Mouse (Mus musculus): ENCODE measurements around the gene Mroh3. TPM values are rescaled to one million over a fixed set of nuclear protein-coding genes. Genes with fewer than 3 reads are reported as not detected.

The Mroh3 gene
- not detected for total RNA-seq (2021)
- long read RNA-seq, experiment 1: 0 reads
- long read RNA-seq, experiment 2: 0 reads

DNA sequence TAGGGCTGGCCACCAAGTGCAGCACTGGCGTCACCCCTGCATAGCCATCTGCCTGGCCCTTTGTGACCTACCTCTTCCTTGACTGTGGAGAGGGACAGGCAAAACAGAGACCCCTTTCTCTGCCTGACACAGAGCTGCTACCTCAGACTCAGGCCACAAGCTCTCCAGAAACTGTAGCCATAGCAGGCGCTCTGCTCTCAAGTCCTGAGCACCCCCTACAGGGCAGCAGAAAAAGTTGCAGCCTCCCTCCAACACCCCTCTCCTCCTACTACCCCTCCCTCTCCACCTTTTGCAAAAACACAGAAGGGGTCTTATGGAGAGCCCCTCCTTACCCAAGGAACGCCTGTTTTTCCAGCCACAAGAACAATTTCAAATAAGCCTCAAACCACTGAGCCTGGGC lies at the start of gene Mroh3:
Gene Mroh3 (minus strand): TSS at position 26 of the 400 bp plus-strand sequence.
- DNase-seq (ENCODE audit: low spot score in 2 of 2): no peak

DNA sequence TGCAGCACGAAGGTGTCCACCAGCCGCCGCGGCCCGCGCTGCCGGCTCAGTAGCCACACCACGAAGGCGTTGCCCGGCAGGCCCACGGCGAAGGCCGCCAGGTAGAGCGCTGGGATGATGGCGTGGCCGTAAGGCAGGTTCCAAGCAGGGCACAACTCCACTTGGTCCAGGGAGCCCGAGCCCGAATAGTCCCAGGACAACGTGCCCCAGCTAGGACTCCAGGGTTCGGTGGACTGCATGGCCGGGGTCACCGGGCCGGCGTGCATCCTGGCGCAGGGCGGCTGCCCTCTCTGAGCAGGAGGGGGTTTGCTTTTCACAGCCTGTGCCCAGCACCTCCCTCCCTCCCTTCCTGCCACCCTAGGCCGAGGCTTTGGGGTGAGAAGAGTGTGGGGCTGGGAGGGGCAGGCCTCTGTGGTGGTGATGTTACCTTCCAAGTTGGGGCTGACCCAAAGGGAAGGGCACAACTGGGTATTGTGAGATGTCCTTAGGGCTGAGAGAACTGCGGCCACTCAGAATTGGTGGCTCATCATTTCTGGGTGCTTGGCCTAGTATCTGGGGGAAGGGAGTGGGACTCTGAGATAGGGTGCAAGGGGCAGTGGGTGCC lies 48.1 kb upstream of the Mroh3 start, which contains the start of gene Gpr25:
Gene Gpr25 (minus strand): TSS at position 239 of the 604 bp plus-strand sequence.
- DNase-seq (ENCODE audit: low spot score in 2 of 2): no peak

DNA sequence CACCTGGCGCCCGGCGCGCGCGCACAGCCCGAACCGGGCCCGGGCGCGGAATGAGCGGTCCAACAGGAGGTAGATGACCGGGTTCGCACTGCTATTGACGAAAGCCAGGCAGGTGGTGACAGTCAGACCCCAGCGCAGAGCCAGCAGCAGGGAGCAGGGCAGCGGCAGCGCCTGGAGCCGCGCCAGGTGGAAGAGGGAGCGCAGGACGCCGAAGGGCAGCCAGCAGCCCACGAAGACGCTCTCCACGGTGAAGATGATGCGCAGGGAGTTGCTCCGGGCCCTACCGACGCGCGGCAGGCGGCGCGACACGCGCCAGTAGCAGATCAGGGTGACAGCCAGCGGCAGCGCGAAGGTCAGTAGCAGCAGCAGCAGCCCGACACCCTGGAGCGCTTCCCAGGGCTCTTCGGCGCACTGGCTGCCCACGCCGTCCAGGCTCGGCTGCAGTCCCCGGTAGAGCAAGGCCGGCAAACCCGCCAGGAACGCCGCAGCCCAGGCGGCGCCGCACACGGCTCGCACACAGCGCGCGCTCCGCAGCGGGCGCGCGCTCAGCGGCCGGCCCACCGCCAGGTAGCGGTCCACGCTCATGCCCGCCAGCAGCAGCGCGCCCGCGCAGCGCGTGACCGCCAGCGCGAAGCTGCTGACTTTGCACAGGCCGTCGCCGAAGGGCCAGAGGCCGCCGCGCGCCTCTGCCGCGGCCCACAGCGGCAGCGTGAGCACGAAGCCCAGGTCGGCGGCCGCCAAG lies 47.4 kb upstream of the Mroh3 start:
- peak; percentile 34 to 40 for DNase-seq (ENCODE audit: low spot score in 2 of 2)

DNA sequence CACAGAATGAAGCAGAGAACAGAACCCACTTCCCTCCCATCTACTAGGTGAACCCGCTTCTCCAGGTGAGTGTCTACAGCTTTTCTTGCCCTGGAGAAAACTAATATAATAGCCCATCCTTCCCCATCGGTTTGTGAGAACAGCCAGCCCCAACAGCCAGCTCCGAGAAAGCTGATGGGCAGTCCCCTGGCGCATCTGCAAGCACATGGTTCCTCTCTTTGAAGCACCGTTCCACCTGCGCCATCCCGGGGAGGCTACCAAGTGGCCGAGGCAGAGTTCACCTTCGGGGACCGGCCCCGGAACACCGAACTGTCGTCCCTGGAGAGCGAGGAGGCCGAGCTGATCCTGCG lies 46.9 kb upstream of the Mroh3 start:
- DNase-seq (ENCODE audit: low spot score in 2 of 2): no peak

DNA sequence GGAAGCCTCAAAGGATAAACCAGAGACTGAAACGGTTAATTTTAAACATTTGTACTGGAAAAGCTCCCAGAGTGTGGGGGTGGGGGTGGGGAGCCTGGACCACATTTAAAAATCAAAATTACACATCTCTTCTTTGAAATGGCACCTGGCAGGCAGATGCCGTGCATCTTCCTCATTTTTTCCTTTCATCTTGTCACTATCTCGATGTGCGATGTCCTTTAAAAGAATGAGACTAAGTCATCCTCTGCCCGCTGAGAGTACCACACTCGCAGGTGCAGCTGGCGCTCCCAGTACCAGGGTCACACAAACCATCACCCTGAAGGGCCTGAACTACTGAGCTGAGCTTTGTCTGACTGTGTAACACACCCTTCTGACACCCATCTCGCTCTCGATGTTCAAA lies 45.9 kb upstream of the Mroh3 start:
- DNase-seq (ENCODE audit: low spot score in 2 of 2): no peak

DNA sequence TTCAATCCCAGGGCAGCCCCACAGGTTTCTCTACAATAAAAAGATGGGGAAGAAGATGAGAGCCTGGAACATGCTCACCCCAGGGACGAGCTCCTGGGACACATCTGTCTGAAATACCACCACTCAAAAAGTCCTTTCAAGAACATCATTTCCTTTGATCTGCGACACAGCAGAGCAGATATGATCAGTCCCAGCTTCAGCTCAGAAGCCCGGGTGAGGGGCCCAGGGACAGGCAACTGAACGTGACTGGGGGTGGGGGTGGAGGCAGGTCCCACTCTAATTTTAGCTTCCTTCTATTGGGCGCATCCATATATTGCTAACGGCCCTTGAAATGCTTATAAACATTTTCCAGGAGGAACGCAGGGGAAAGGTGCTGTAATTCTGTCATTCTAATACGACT lies 43.0 kb upstream of the Mroh3 start:
- DNase-seq (ENCODE audit: low spot score in 2 of 2): no peak

DNA sequence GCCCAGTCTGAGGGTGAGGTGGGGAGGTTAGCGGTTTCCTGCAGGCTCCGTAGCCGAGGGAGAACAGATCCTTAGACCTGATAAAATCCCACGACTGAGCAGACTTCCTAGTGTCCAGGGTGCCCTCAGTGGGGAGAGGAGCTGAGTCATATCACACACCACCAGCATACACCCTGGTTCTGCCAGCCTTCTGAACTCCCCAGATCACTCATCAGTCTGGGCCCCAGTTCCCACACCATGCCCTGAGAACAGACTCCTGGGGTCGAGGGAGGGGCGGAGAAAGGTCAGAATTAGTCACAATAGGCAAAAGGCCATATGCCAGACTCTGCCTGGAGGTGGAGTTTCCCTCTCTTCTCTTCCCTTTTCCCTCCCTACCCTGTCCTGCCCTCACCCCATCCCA lies 42.5 kb upstream of the Mroh3 start:
- DNase-seq (ENCODE audit: low spot score in 2 of 2): no peak

DNA sequence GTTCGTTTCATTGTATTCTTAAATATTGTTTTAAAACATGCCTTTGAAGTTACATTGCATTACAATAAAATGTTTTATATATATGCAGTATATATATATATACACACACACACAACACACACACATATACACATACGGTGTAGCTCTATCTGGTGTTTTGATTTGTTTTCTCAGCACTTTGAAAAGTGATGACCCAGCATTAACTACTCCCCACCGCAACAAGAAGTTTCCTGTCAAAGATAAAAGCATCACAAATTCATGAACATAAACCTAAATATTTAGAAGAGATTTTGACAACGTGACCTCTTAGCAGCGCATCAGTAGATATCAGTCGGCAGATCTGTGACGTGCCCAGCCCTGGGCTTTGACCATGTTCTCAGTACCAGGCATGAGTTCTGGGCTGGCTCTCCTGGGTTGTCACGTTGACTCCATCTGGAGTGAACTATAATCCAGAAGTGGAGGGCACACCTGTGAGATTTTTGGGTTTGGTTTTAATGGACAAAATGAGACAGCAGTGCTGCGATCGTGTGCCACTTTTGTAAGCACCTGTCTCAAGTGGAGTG lies 42.0 kb upstream of the Mroh3 start:
- no peak for DNase-seq (ENCODE audit: low spot score in 2 of 2)

DNA sequence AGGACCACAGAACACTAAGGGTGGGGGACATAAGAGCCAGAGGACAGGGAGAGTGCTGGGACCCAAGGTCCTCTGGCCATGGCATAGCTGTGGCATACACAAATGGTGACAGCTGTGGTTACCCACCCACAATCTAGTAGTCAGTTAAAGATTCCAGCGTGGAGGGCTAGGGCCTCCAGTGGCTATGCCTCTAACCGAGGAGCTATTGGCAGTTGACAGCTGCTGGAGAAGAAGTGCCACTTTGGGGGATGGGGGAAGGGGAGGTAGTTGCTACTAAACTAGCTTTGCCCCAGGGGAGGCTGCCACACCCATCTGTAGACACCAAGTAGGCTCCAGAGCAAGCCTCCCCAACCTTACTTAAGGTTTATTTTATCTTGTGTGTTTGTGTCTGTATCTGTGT lies 40.8 kb upstream of the Mroh3 start:
- DNase-seq (ENCODE audit: low spot score in 2 of 2): no peak

DNA sequence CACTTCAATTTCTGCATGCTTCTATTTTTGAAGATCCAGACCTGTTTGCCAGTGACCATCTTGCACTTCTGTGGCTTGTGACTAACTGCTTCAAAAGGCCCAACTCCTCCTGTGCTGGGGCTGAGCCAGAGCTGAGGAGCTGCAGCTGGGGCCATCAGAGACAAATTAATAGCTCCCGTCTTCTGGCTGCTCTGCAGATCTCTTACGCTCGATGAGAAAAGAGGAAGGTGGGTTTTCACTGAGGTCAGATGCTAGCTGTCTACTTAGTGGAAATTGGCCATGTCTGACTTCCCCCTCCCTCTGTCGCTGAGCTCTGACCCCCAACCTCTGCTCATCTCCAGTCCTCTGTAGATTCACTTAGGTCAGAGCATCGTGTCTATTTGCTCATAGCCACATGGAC lies 37.0 kb upstream of the Mroh3 start:
- DNase-seq (ENCODE audit: low spot score in 2 of 2): no peak

DNA sequence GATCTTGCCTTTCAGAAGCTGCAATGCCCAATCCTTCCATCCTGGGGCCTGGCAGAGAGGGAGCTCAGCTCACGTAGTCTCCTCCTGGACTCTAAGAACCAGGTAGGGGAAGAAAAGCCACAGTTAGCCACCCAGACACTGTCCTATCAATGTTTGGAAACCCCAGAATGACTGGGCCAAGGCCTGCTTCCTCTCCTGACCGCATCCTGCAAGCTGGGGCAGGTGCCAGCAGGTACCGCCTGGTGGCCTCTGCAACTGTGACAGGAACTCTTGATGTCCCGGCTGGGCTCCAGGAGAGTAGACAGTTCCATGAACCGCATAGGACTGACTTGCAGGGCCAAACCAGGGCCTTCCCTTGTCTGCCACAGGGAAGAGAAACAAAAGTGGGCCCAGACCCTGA lies 34.8 kb upstream of the Mroh3 start:
- DNase-seq (ENCODE audit: low spot score in 2 of 2): no peak

DNA sequence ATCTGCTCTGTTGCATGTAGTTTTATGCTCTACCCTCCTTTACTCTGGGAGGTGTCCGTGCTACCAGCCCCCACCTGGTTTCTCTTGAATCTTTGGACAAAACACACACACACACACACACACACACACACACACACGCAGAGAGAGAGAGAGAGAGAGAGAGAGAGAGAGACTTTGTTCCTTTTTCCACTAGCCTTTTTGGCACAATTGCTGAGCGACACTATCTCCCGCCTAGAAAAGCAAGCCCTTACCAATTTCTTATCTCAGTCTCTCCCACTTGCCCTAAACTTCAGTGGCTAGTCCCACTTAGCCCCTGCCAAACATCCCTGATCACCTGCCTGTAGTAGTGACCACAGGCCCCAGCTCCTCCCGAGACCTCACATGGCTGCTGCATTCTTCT lies 31.8 kb upstream of the Mroh3 start:
- DNase-seq (ENCODE audit: low spot score in 2 of 2): no peak

DNA sequence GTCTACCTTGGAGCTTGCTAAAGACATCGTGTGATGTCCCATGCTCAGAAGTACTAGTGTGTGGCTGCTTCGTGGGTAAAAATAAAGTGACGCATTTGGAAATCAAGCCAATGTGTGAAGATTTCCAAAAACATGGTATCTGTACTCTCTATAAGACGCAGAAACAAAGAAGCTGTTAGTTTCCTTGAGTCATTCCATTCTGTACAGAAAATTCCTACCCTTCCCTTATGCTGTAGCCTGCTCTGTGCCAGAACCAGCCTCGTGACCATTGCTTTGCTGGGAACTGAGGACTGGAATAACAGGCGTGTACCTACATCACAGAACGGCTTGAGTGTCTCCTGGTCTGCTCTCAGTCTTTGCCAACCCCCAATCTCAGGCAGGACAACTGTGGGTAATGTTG lies 29.2 kb upstream of the Mroh3 start:
- no peak for DNase-seq (ENCODE audit: low spot score in 2 of 2)

DNA sequence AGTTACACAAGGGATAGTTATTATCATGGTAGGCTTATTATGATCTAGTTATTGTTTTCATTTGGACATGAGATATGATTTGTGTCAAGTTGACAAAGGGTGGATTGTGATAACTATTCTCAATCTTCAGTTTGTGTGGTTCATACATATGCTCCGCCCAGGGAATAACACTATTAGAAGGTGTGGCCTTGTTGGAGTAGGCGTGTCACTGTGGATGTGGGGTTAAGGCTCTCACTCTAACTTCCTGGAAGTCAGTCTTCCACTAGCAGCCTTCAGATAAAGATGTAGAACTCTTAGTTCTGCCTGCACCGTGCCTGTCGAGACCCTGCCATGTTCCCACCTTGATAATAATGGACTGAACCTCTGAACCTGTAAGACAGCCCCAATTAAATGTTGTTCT lies 25.9 kb upstream of the Mroh3 start:
- DNase-seq (ENCODE audit: low spot score in 2 of 2): no peak

DNA sequence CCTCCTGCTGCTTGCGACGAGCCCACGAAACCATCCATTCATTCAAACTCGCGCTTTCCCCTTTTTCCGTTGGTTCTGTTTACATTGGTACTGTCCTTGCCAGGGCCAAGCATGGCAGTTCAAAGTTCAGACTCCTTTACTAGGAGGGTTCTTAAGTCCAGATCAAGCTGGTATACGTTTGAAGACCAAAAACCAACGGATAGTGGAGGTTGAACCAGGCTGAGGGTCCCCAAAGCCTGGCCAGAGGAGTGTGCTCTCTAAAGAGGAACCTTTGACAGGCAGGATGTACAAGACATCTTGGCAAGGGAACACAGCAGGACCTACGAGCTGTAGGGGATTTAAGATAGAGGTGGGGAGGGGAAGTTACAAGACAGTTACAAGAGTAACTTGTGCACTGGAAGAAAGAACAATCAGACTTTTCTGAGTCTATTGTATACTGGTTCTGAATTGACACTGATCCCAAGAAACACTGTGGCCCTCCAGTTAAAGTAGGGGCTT lies 22.0 kb upstream of the Mroh3 start:
- no peak for DNase-seq (ENCODE audit: low spot score in 2 of 2)

DNA sequence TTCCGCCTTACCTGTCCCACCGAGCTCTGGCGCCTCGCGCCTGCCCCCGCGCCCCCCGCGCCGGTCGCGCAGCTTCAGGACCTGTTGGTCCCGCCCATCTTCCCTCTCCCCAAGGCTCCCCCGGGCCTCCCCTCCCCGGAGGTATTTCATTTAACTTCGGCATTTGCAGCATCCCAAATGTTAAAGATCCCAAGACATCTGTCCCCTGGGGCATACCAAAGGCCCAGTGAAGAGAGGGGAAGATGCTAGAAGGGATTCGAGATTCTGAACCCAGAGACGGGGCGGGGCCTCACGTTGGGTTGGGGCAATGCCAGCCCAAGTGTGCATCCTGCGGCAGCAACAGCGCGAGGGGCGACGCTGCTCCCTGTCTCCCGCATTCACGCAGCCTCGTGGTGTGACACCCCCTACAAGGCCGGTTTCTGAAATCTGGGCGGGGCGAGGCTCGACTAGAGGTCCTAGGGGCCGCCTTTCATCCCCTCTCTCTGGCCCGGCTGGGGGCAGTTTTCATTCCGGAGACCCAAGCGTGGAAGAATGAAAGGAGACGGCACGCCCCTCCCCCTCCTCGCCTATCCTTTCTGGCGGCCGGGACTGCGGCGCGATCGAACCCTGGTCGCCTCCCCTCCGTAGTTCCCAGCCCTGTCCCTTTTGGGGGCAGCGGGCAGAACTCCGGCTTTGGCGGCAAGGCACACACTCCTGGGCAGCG lies 21.4 kb upstream of the Mroh3 start, which contains the start of gene Inava:
Gene Inava (minus strand): TSS at position 373 of the 703 bp plus-strand sequence.
- DNase-seq (ENCODE audit: low spot score in 2 of 2): peak; percentile 12 to 33

DNA sequence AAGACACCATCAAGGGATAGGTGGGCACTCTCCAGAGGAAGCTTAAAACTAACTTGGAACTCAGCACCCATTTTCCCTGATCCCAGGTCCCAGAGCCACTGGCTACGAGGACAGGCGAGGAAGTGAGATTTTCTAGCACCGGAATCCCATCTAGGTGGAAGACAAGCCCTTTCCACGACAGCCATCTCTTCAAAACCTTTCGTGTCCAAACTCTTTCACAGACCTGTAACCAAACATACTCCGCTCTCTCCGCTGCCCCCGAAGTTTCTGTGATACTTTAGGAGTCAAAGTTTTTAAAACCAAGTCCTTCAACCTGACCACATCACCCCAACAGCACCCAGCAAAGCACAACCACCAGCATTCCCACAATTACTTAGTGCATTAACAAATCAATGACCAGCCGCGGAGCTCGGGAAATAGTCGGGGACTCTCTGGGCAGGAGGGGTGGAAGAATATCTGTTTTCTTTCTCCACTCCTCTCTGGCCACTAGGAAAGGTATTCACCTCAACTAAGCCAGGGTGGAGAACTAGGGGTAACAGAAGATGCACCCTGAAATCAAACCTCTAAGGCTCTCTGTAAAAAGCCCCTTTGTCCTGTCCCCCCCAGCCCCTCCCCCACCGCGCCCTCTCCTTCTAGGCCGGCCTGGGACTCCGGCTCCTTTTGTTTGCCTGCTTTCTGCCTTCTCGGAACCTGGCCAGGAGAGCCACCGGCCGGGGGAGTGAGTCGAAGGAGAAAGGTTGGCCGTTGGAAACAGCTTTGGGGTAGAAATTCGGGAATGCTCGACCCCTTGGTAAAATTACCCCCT lies 20.6 kb upstream of the Mroh3 start:
- DNase-seq (ENCODE audit: low spot score in 2 of 2): no peak

DNA sequence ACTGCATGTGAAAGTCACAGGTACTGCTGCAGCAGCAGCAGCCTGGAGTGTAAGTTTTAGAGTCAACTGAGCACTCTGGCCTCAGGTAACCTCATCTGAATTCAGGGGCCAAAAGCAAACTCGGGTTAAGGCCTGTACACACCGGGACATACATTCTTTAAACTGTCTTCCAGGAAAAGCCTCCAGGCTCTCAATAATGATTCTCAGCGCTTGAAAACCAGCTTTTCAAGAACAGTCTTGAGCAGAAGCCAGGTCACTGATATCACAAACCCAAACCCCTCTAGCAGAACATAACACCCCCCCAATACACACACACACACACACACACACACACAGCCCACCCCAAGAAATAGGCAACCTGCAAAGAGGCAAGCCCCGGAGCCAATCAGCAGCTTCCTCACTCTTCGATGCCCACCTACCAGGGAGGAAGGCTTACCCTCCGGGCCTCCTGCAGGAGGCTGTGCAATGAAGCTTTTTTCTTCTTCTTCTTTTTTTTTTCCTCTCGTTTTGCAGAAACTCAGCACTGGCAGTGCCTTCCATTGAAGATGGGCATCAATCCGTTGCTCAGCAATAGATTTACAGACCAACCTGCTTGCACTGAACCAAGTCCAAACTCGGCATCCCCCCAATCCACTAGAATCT lies 19.8 kb upstream of the Mroh3 start:
- DNase-seq (ENCODE audit: low spot score in 2 of 2): no peak

DNA sequence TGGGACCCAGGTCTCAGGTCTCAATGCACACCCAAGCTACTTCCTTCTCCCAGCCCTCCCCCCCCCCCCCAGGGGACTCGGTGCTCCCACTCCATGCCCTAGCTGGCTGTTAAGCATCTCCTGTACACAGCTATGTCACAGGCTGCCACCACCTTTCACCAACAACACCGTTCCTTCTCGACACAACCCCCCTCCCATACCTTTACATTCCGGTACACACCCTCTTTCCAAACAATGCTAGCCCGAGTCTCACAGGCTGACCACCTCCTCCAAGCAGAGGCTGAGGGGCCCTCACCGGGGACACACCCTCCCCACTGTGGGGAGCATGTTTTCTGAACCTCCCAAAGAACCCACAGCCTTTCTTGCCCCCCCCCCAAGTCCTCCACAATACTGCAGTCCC lies 19.0 kb upstream of the Mroh3 start:
- DNase-seq (ENCODE audit: low spot score in 2 of 2): no peak

DNA sequence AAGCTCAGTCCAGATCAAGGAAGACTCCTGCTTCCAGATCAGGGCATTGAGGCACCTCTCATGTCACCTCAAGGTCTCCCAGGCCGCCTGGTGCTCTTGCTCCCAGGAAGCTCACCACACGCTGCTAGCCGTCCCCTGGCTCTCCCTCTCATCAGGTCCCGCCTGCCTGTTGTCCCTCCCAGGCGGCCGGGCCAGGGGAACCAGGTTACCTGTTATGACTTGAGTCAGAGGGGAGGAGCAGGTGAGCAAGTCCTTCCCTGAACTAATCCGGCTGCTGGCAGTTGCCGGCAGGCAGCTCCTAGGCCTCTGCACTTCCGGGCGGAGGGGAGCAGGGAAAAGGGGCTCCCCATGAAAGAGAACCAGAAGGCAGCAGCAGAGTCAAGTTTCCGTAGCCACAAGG lies 17.6 kb upstream of the Mroh3 start:
- no peak for DNase-seq (ENCODE audit: low spot score in 2 of 2)

DNA sequence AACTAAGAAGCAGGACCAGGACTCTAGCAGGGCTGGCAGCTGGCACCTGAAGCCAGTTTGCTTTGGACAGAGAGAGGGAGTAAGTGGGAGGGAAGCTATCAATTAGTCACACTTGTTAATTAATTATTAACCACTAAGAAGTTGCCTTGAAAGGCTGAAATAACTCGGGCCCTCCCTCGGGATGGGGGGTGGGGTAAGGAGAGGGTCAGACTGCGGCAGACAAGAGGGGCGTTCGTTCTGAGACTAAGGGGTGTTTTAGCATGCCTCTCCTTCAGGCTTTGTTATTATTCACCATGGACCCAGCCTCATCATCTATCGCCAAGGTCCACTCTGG lies 16.4 kb upstream of the Mroh3 start:
- no peak for DNase-seq (ENCODE audit: low spot score in 2 of 2)

All from adrenal gland, adult 18-20 months (tissue).